8 mouse cellular contexts compared by ENCODE assay signal in the genomic region with DNA sequence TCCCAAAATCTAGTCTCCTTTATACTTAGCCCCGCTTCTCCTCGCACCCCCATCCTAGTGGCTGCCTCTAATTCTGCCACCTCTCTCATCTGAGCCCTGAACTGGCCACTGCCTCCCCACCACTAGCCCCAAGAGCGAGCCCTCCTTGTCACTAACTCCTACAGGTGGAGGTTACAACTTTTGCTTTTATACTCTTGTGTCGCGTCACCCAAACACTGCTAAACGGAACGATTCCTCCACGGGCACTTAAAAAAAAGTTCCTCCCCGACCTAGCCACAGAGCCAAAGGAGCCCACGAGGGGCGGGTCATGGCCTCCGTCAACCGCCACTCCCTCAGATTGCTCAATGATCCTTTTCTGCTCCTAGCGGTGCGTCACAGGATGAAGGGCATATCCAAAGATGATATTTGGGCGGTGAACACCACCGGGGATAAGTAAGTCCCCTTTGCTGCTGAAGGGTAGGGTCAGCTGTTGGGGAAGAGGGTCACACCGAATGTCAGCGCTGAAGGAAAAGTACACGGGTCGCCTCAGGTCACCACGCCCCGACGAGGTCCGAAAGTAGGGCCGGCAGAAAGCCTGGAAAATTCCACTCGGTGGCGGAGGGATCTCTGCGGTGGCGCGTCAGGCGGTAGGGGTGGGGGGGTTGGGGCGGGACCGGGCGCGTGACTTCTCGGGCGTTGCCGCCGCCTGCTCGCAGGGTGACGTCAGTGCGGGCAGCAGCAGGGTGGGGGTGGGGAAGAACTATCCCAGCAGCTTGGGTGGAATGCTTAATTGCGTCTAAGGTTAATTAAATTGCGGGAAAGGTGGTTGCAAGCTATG. TPM values are rescaled to one million over a fixed set of nuclear protein-coding genes. Genes with fewer than 3 reads are reported as not detected.
DNase-seq lines count a peak whose midpoint lies in the region; ATAC-seq lines count a peak whose summit lies in the region.

No protein-coding gene starts in this region.

- peaks cover 23% of the 10 kb centered on the region for H3K4me1 ChIP-seq in brown adipose tissue, adult 24 weeks (ENCODE audit: control insufficient read depth, insufficient read depth, insufficient read length, low read length)
- H3K4me1 ChIP-seq in forebrain, embryonic 11.5 days (replicated peaks; ENCODE audit: control insufficient read depth, insufficient read depth, low read length), result peaks cover 63% of the 10 kb centered on the region
- H3K4me1 ChIP-seq in neural tube, embryonic 15.5 days, result peaks cover 90% of the 10 kb centered on the region

- DNase-seq in CD8-positive naive resting alpha-beta T cell, adult 2 months (ENCODE audit: low read depth in 2 of 2, low spot score in 2 of 2), result peak; percentile 96
- DNase-seq in forebrain, embryonic 11.5 days (ENCODE audit: low spot score), result peak; percentile 98
- DNase-seq in heart, postnatal 14 days, result peak; percentile 94 to 96
- peak; percentile 93 for DNase-seq in layer of hippocampus, adult 11-12 months (ENCODE audit: low spot score)
- peak; percentile 96 to 97 for DNase-seq in lung, adult 18-20 months
- peak; percentile 88 for DNase-seq in testis, postnatal 14 days (ENCODE audit: low spot score)

- peak overlapping the region; percentile 67 for H3K4me3 ChIP-seq in brown adipose tissue, adult 24 weeks (ENCODE audit: insufficient read depth, low read depth, low read length)
- H3K4me3 ChIP-seq in forebrain, embryonic 11.5 days (ENCODE audit: low read depth, low read length), result peak overlapping the region; percentile 20
- H3K4me3 ChIP-seq in neural tube, embryonic 15.5 days (replicated peaks), result peak overlapping the region; percentile 41

- peak overlapping the region; percentile 54 for H3K4me2 ChIP-seq in forebrain, embryonic 11.5 days (ENCODE audit: low read depth, low read length, severe bottlenecking)
- peak overlapping the region; percentile 73 for H3K4me2 ChIP-seq in neural tube, embryonic 15.5 days

- peak; percentile 36 for ATAC-seq in forebrain, embryonic 11.5 days (replicated peaks; ENCODE audit: low FRiP score)
- ATAC-seq in neural tube, embryonic 15.5 days (ENCODE audit: low FRiP score), result peak; percentile 80

- H3K9ac ChIP-seq in forebrain, embryonic 11.5 days (ENCODE audit: low read length), result peak overlapping the region; percentile 51
- peak overlapping the region; percentile 52 for H3K9ac ChIP-seq in neural tube, embryonic 15.5 days (replicated peaks)

- H3K9me3 ChIP-seq in forebrain, embryonic 11.5 days (ENCODE audit: control insufficient read depth, low read length), result no peaks in the 10 kb centered on the region
- H3K9me3 ChIP-seq in neural tube, embryonic 15.5 days (replicated peaks), result no peaks in the 10 kb centered on the region

- no peaks in the 10 kb centered on the region for H3K36me3 ChIP-seq in forebrain, embryonic 11.5 days (ENCODE audit: control insufficient read depth, insufficient read depth, low read length)
- no peaks in the 10 kb centered on the region for H3K36me3 ChIP-seq in neural tube, embryonic 15.5 days

- H3K27ac ChIP-seq in brown adipose tissue, adult 24 weeks (replicated peaks; ENCODE audit: low read depth, low read length), result peak overlapping the region; percentile 100
- peak overlapping the region; percentile 97 for H3K27ac ChIP-seq in forebrain, embryonic 11.5 days (ENCODE audit: low read depth, low read length)
- H3K27ac ChIP-seq in neural tube, embryonic 15.5 days (replicated peaks), result peak overlapping the region; percentile 98

- 7% methylated on average over 45 of the region's 45 CpGs for WGBS in forebrain, embryonic 11.5 days
- 7% methylated on average over 45 of the region's 45 CpGs for WGBS in neural tube, embryonic 15.5 days

- intact Hi-C loops in heart, postnatal 14 days (cut with DNase I), result loop anchor here (1.0 to 2.0 kb wide), 2 partner anchors 23 to 43 kb away; no protein-coding TSS in a partner anchor

- no peaks in the 10 kb centered on the region for H3K27me3 ChIP-seq in forebrain, embryonic 11.5 days (ENCODE audit: control insufficient read depth, insufficient read depth, low read length)
- H3K27me3 ChIP-seq in neural tube, embryonic 15.5 days (replicated peaks), result no peaks in the 10 kb centered on the region

RNA-seq across cellular contexts. Expression of gene Frmd8, which starts 29.5 kb away (rescaled TPM):
- polyA plus RNA-seq in brown adipose tissue, adult 24 weeks (2012; ENCODE audit: insufficient read depth, insufficient read length, missing spikeins), result 6.6 and 7.0 TPM in 2 replicates
- polyA plus RNA-seq in forebrain, embryonic 11.5 days (2014; fragmentation: Nextera tagmentation; extraction: Ambion mirVana), result 20.4 and 24.5 TPM in 2 replicates
- total RNA-seq in heart, postnatal 14 days (2021), result 10 to 100 TPM; 15.6 to 15.8 TPM
- 13.8 and 23.4 TPM in 2 replicates for polyA plus RNA-seq in neural tube, embryonic 15.5 days (2015; fragmentation: Nextera tagmentation; extraction: Ambion mirVana)

RNA-seq across cellular contexts. Expression of gene Slc25a45, which starts 32.1 kb away (rescaled TPM):
- polyA plus RNA-seq in brown adipose tissue, adult 24 weeks (2012; ENCODE audit: insufficient read depth, insufficient read length, missing spikeins), result 2.3 and 2.4 TPM in 2 replicates
- 0.90 and 1.1 TPM in 2 replicates for polyA plus RNA-seq in forebrain, embryonic 11.5 days (2014; fragmentation: Nextera tagmentation; extraction: Ambion mirVana)
- 1 to 10 TPM; 3.3 to 4.5 TPM for total RNA-seq in heart, postnatal 14 days (2021)
- polyA plus RNA-seq in neural tube, embryonic 15.5 days (2015; fragmentation: Nextera tagmentation; extraction: Ambion mirVana), result 2.0 and 3.9 TPM in 2 replicates

RNA-seq across cellular contexts. Expression of gene Tigd3, which starts 48.4 kb away (rescaled TPM):
- polyA plus RNA-seq in brown adipose tissue, adult 24 weeks (2012; ENCODE audit: insufficient read depth, insufficient read length, missing spikeins), result not detected in 2 replicates
- 10.1 and 10.7 TPM in 2 replicates for polyA plus RNA-seq in forebrain, embryonic 11.5 days (2014; fragmentation: Nextera tagmentation; extraction: Ambion mirVana)
- total RNA-seq in heart, postnatal 14 days (2021), result under 1 TPM; 0.79 to 0.93 TPM
- 8.9 and 10.0 TPM in 2 replicates for polyA plus RNA-seq in neural tube, embryonic 15.5 days (2015; fragmentation: Nextera tagmentation; extraction: Ambion mirVana)

Comparison
In these comparisons a context has a peak if more than half of its experiments do, and no peak if none do; other contexts are left out.
1. Peak in every context shown above with its lines: DNase-seq, ATAC-seq, H3K4me3 ChIP-seq and H3K27ac ChIP-seq.